Mouse (Mus musculus) neural tube, embryonic 12.5 days (tissue): ENCODE measurements around the gene Kcnj16. TPM values are rescaled to one million over a fixed set of nuclear protein-coding genes. Genes with fewer than 3 reads are reported as not detected.

Experiments used
- ATAC-seq: fragments of 200-750 bp; cut with Nextera tagmentation; 2 replicates; pipeline ENCODE4 v1.8.0; 2017; ENCODE audit warnings: low read depth, mild to moderate bottlenecking, moderate TSS enrichment, moderate library complexity; ENCODE audit not compliant: low FRiP score
- H3K27ac ChIP-seq: fragments of 300-500 bp; sonication (generic); 2 replicates; pipeline ENCODE4 v1.5.1; 2016
- H3K27me3 ChIP-seq: fragments of 300-500 bp; sonication (generic); replicated peaks from 2 replicates; pipeline ENCODE4 v1.6.1; 2016; ENCODE audit warnings: mild to moderate bottlenecking
- H3K36me3 ChIP-seq: fragments of 300-500 bp; sonication (generic); 2 replicates; pipeline ENCODE4 v1.6.1; 2016; ENCODE audit warnings: mild to moderate bottlenecking
- H3K4me1 ChIP-seq: fragments of 300-500 bp; sonication (generic); 2 replicates; pipeline ENCODE4 v1.6.1; 2016
- H3K4me2 ChIP-seq: fragments of 300-500 bp; sonication (generic); replicated peaks from 2 replicates; pipeline ENCODE4 v1.6.1; 2016; ENCODE audit warnings: mild to moderate bottlenecking
- H3K4me3 ChIP-seq: fragments of 300-500 bp; sonication (generic); 2 replicates; pipeline ENCODE4 v1.5.1; 2016
- H3K9ac ChIP-seq: fragments of 300-500 bp; sonication (generic); 2 replicates; pipeline ENCODE4 v1.6.1; 2016; ENCODE audit warnings: mild to moderate bottlenecking
- H3K9me3 ChIP-seq: fragments of 300-500 bp; sonication (generic); 2 replicates; pipeline ENCODE4 v1.6.1; 2016; ENCODE audit warnings: mild to moderate bottlenecking
- WGBS: fragments of 180-500 bp; shearing (Covaris S2); methylation state at CpG from one replicate; pipeline ENCODE4 v1.1.7; 2016; 5-methylcytosine and 5-hydroxymethylcytosine counted together
- polyA plus RNA-seq: library from polyadenylated mRNA; unstranded; fragments of >200 nt; fragmentation: Nextera tagmentation; extraction: Ambion mirVana; gene quantifications from 2 replicates; pipeline ENCODE4 v1.2.1, GENCODE M21; 2016

The Kcnj16 gene
- polyA plus RNA-seq, 1 experiment from 2014 or later, result 0.06 TPM

DNA sequence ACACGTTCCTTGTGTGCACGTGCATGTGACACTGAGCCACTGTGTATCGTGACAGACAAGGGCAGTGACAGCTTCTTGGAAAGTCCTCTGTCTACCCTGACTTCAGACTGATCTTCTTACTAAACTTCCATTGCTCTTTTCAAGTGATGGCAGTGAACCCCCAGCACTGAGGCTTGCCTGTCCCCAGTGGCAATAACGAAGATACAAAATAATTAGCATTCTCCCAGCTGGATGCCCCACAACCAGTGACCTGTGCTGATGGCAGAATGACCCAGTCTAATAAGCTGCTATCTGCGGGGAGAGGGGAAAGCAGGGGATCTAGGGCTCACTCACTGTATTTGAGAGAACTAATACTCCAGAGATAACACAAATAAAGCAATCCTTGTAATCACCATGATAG is 92.4 kb downstream of the Kcnj16 start:
- H3K4me3 ChIP-seq, result no peak overlapping the region
- WGBS, result 66% methylated on average over 5 of the region's 5 CpGs
- no peaks in the 10 kb centered on the region for H3K4me1 ChIP-seq
- no peaks in the 10 kb centered on the region for H3K9me3 ChIP-seq
- no peak overlapping the region for H3K4me2 ChIP-seq
- H3K27ac ChIP-seq, result no peak overlapping the region
- no peak for ATAC-seq
- no peak overlapping the region for H3K9ac ChIP-seq
- H3K27me3 ChIP-seq, result no peaks in the 10 kb centered on the region
- no peaks in the 10 kb centered on the region for H3K36me3 ChIP-seq

DNA sequence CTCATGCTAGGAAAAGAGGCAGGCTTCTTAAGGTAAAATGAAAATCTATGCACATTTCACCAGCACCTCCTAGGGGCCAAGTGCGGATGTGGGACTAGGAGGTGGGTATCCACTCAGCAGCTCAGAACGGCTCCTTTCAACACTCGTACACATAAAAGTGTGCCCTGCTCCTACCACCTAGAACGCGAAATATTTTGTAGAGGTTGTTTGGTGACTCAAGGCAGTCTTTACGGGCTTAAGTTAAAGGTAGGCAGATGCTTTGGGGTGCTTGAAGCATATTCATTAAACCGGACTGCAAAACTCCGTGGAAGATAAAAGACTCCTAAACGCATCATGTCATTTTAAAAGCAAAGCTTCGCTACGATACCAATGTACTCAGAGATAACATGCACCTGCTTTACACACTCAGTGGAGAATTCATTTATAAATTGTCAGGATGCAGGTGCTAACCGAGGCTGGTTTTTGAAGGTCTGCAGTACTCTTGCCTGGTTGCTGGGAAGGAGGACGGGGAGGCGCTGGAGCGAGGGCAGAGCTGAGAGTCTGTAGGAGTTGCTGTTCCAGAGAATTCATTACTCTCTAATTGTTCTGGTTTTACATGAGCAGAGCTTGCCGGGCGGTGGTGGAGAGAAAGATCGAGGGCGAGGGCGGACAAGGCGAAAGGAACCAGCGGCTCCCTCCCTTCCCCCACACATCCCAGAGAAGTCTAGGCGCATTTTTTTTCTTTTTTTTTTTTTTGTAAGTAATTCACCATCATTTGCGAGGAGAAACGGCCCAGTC is 97.1 kb downstream of the Kcnj16 start:
- peak overlapping the region; percentile 33; the same call in 1 of the 2 replicates for H3K9ac ChIP-seq
- H3K4me2 ChIP-seq, result peak overlapping the region; percentile 82
- peak; percentile 14; the same call in 1 of the 2 replicates for ATAC-seq
- 0 out of 2 replicates have a peak, but pooled peaks cover 6% of the 10 kb centered on the region for H3K4me1 ChIP-seq
- H3K36me3 ChIP-seq, result no peaks in the 10 kb centered on the region
- WGBS, result under 1% methylated on average over 25 of the region's 25 CpGs
- H3K9me3 ChIP-seq, result no peaks in the 10 kb centered on the region
- 0 out of 2 replicates have a peak, but pooled peaks cover 3% of the 10 kb centered on the region for H3K27me3 ChIP-seq
- H3K4me3 ChIP-seq, result peak overlapping the region; percentile 48
- no peak overlapping the region for H3K27ac ChIP-seq

DNA sequence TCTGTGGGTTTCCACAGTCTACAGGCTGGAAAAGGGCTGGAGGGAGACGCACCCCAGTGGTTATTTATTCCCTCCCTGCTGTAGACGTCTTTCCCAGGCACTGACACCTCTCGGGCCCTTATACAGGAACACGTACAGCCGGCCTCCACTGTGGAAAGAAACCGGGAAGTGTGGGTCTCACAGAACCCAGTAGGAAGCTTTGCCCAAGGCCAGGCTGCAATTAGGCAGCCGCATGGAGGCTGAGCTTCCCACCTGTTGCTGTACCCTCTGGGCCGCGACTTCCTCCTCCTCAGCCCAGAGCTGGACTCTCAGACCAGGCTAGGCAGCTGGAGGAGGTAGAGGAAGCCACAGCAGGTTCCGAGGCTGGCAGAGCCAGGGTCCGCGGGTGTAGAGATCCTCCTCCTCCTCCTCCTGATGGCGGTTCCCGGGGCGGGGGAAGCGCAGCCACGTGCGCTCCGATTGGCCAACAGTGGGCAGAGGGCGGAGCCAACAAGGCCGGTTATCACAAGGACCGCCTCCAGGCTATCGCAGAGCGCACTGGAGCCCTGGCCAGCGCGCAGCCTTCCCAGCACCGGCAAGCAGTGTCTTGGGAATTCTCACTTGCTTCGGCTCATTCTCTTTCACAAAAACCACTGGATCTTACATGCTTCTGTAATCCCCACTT is 97.9 kb downstream of the Kcnj16 start, which contains the start of gene Kcnj2:
TSS of gene Kcnj2 (plus strand) at position 530 of the 664 bp plus-strand sequence.
- WGBS, result under 1% methylated on average over 28 of the region's 28 CpGs
- Histone ChIP-seq H3K4me3 (peak within 1 kb of the TSS; percentile 48), H3K27me3 (0 out of 2 replicates have a peak, but pooled peaks cover 3% of the 10 kb centered on the region), H3K9me3 (no peaks in the 10 kb centered on the region), H3K36me3 (no peaks in the 10 kb centered on the region), H3K4me2 (peak within 1 kb of the TSS; percentile 82), H3K4me1 (0 out of 2 replicates have a peak, but pooled peaks cover 6% of the 10 kb centered on the region), H3K27ac (no peak within 1 kb of the TSS), H3K9ac (peak within 1 kb of the TSS; percentile 33; the same call in 1 of the 2 replicates)
- ATAC-seq, result peak; percentile 99

DNA sequence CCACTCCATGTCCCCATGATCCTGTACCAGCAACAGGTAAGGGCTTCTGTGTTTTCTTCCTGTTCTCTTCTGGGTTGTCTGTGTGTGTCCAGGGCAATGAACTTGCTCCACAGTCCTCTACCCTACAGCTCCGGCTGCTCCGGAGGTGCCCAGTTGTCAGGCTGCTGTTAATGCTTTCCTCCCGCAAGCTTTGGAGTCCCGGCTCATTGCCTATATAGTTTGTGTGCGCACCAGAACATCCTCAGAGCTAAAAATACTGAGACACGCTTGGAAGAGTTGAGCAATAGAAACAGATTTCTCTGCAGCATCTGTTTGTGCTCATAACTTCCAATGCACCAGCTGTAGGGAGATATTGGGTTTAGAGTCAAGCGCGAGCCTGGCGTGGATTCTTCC is 98.5 kb downstream of the Kcnj16 start:
- H3K36me3 ChIP-seq, result no peaks in the 10 kb centered on the region
- H3K4me3 ChIP-seq, result peak overlapping the region; percentile 48
- peak; percentile 74 for ATAC-seq
- no peaks in the 10 kb centered on the region for H3K9me3 ChIP-seq
- 0 out of 2 replicates have a peak, but pooled peaks cover 3% of the 10 kb centered on the region for H3K27me3 ChIP-seq
- H3K4me2 ChIP-seq, result peak overlapping the region; percentile 82
- 0 out of 2 replicates have a peak, but pooled peaks cover 6% of the 10 kb centered on the region for H3K4me1 ChIP-seq
- no peak overlapping the region for H3K27ac ChIP-seq
- whole genome bisulfite sequencing, result 3% methylated on average over 9 of the region's 9 CpGs
- H3K9ac ChIP-seq, result 0 out of 2 replicates have a peak overlapping the region, but pooled peaks have one; percentile 0

DNA sequence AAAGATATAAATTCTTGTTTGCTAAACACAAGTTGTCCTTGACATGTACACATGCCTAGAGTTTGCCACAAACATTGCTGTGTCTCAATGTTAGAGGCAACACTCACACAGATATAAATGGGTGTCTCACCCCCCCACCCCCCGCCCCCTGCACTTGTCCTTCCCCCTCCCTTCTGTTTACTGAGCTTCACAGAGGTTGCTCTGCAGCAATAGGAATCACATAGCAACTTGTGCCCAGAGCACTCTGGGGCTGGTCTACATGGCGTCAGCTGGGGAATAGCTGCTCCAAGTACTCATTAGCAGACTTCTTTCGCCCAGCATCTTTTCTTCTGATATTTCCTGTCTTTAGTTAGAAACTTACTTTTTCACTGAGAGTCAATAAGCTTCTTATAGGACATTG is 100.0 kb downstream of the Kcnj16 start:
- WGBS, result 73% methylated on average over 3 of the region's 3 CpGs
- Histone ChIP-seq H3K27ac (no peak overlapping the region), H3K36me3 (no peaks in the 10 kb centered on the region), H3K4me3 (no peak overlapping the region), H3K4me2 (peak overlapping the region; percentile 82; the same call in 1 of the 2 replicates), H3K4me1 (0 out of 2 replicates have a peak, but pooled peaks cover 6% of the 10 kb centered on the region), H3K9me3 (no peaks in the 10 kb centered on the region), H3K27me3 (0 out of 2 replicates have a peak, but pooled peaks cover 3% of the 10 kb centered on the region), H3K9ac (no peak overlapping the region)
- ATAC-seq, result no peak

GRCm38 (mm10) chr11:111070460-111070859 is 102.6 kb downstream of the Kcnj16 start:
- Histone ChIP-seq H3K9ac (no peak overlapping the region), H3K27ac (no peak overlapping the region), H3K9me3 (no peaks in the 10 kb centered on the region), H3K36me3 (no peaks in the 10 kb centered on the region), H3K4me1 (0 out of 2 replicates have a peak, but pooled peaks cover 6% of the 10 kb centered on the region), H3K4me3 (no peak overlapping the region), H3K27me3 (0 out of 2 replicates have a peak, but pooled peaks cover 3% of the 10 kb centered on the region), H3K4me2 (no peak overlapping the region)
- no peak for ATAC-seq

DNA sequence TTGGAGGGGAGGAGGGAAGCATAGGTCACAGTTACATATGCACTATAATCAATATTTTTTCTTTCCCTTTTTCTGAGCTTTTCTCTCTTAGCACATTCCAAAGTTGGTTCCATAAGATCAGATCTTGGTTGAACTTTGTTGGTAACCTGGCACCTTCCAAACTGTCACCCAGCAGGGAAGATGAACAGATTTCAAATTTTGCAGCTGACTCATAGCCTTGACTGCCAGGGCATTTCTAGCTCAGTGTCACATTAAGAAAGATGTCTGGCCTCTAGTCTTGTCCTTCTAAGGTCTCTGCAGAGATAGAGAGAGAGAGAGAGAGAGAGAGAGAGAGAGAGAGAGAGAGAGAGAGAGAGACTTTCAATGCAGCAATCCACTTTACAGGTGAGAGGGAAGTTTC is 106.3 kb downstream of the Kcnj16 start:
- Histone ChIP-seq H3K9me3 (no peaks in the 10 kb centered on the region), H3K27me3 (no peaks in the 10 kb centered on the region), H3K27ac (no peak overlapping the region), H3K9ac (no peak overlapping the region), H3K36me3 (no peaks in the 10 kb centered on the region), H3K4me2 (no peak overlapping the region), H3K4me3 (no peak overlapping the region), H3K4me1 (no peaks in the 10 kb centered on the region)
- no peak for ATAC-seq

Other genes starting within 250 kb of the Kcnj16 start
- 1.2 and 1.3 TPM in 2 replicates for gene Kcnj2, start 98.1 kb downstream of the Kcnj16 start, polyA plus RNA-seq